Mouse (Mus musculus) G1E (cell line): ENCODE data around the gene H2al1e.
"Not testable (repeated sequence)": the region's sequence is repeated elsewhere in the genome, so short reads cannot be mapped to it uniquely, and the experiment has no call there.

ENCODE experiments used
- CTCF ChIP-seq: IDR thresholded peaks from 2 replicates; pipeline ENCODE4 v1.5.1; 2012; ENCODE audit warnings: low read depth, low read length, inconsistent platforms, mixed read lengths
- GATA1 ChIP-seq: IDR thresholded peaks from 2 replicates; pipeline ENCODE4 v1.6.1; 2012; ENCODE audit warnings: borderline replicate concordance, low read length, inconsistent platforms, mixed read lengths
- POLR2AphosphoS5 ChIP-seq: IDR thresholded peaks from 2 replicates; pipeline ENCODE4 v1.6.1; 2012; ENCODE audit warnings: low read depth, low read length, inconsistent platforms; ENCODE audit not compliant: insufficient replicate concordance
- TAL1 ChIP-seq: conservative IDR thresholded peaks from 2 replicates; pipeline ENCODE4 v1.6.1; 2012; ENCODE audit warnings: low read depth, low read length, inconsistent platforms, mixed read lengths

- TF ChIP-seq CTCF, TAL1, POLR2AphosphoS5, GATA1: not testable (repeated sequence)
Measured at GRCm38 (mm10) chrX:11321192-11321591, 9.5 kb downstream of the H2al1e start, which contains the start of gene H2al1h.
